Comparison of ENCODE assay signal across 20 mouse cellular contexts in the genomic region with DNA sequence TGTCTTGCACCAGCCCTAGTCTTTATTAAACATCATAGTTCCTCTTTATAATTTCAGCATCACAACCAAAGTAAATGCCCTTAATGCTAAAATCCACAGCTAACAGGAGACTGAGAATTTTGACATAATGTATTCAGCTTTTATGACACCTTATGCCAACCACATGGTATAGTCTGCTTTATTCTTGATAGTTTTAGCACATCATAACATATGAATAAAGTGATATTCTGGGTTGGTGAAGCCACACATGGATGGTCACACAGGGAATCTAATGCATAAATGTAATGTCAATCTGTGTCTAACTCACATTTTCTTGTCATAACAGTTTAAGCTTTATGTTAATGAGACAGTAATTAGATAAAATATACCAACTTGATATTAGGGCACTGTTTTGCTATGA.
A peak's percentile ranks its signal among the peaks of the same experiment; 100 is the strongest.
DNase-seq lines count a peak whose midpoint lies in the region; ATAC-seq lines count a peak whose summit lies in the region.
"Had no signal": no experiment of that assay in that cellular context is flagged by ENCODE, and none has a peak within 500 bp of the region (broad histone marks: within the 10 kb centered on the region; RNA-seq: fewer than 3 reads in every experiment).

No protein-coding gene starts in this region.

- H3K27me3 ChIP-seq in forebrain, embryonic 14.5 days (replicated peaks; ENCODE audit: control insufficient read depth, insufficient read depth, low read length), result no peaks in the 10 kb centered on the region
- H3K27me3 ChIP-seq in forebrain, embryonic 12.5 days, result no peaks in the 10 kb centered on the region
- no peaks in the 10 kb centered on the region for H3K27me3 ChIP-seq in forebrain, embryonic 16.5 days (replicated peaks; ENCODE audit: control insufficient read depth, insufficient read depth, low read length)
- H3K27me3 ChIP-seq: embryonic facial prominence, embryonic 13.5 days; embryonic facial prominence, embryonic 15.5 days had no signal

- peak; percentile 71; the same call in 1 of the 2 replicates for ATAC-seq in forebrain, embryonic 14.5 days
- no peak for ATAC-seq in forebrain, embryonic 12.5 days (ENCODE audit: low FRiP score)
- ATAC-seq in frontal cortex, adult (ENCODE audit: low TSS enrichment), result peak; percentile 70; the same call in 1 of the 2 replicates
- ATAC-seq in forebrain, embryonic 16.5 days, result peak; percentile 75

- no peak overlapping the region for H3K27ac ChIP-seq in forebrain, embryonic 14.5 days (ENCODE audit: low read depth, low read length)
- no peak overlapping the region for H3K27ac ChIP-seq in forebrain, embryonic 12.5 days
- no peak overlapping the region for H3K27ac ChIP-seq in forebrain, embryonic 16.5 days (ENCODE audit: low read length)
- H3K27ac ChIP-seq: embryonic facial prominence, embryonic 13.5 days; embryonic facial prominence, embryonic 15.5 days; gastrocnemius, adult 2 months had no signal

- no peak overlapping the region for H3K4me3 ChIP-seq in forebrain, embryonic 14.5 days (ENCODE audit: low read depth, low read length)
- H3K4me3 ChIP-seq in forebrain, embryonic 12.5 days (replicated peaks), result no peak overlapping the region
- no peak overlapping the region for H3K4me3 ChIP-seq in forebrain, embryonic 16.5 days (replicated peaks; ENCODE audit: low read length)
- H3K4me3 ChIP-seq: embryonic facial prominence, embryonic 13.5 days; embryonic facial prominence, embryonic 15.5 days; erythroblast, embryonic 14.5 days; gastrocnemius, adult 2 months had no signal

- no peaks in the 10 kb centered on the region for H3K36me3 ChIP-seq in forebrain, embryonic 14.5 days (ENCODE audit: control insufficient read depth, insufficient read depth, low read length)
- no peaks in the 10 kb centered on the region for H3K36me3 ChIP-seq in forebrain, embryonic 12.5 days (replicated peaks)
- no peaks in the 10 kb centered on the region for H3K36me3 ChIP-seq in forebrain, embryonic 16.5 days (ENCODE audit: control insufficient read depth, insufficient read depth)
- H3K36me3 ChIP-seq: embryonic facial prominence, embryonic 13.5 days; embryonic facial prominence, embryonic 15.5 days had no signal

- H3K4me2 ChIP-seq in forebrain, embryonic 14.5 days (ENCODE audit: low read length), result no peak overlapping the region
- H3K4me2 ChIP-seq in forebrain, embryonic 12.5 days, result no peak overlapping the region
- H3K4me2 ChIP-seq in forebrain, embryonic 16.5 days (ENCODE audit: low read length), result no peak overlapping the region
- H3K4me2 ChIP-seq: embryonic facial prominence, embryonic 13.5 days; embryonic facial prominence, embryonic 15.5 days had no signal

- no peaks in the 10 kb centered on the region for H3K9me3 ChIP-seq in forebrain, embryonic 14.5 days (replicated peaks; ENCODE audit: control insufficient read depth, low read length)
- H3K9me3 ChIP-seq in forebrain, embryonic 12.5 days, result no peaks in the 10 kb centered on the region
- H3K9me3 ChIP-seq in forebrain, embryonic 16.5 days (ENCODE audit: control insufficient read depth, low read length), result no peaks in the 10 kb centered on the region
- H3K9me3 ChIP-seq: embryonic facial prominence, embryonic 13.5 days; embryonic facial prominence, embryonic 15.5 days had no signal

- H3K9ac ChIP-seq in forebrain, embryonic 14.5 days (ENCODE audit: low read length), result no peak overlapping the region
- H3K9ac ChIP-seq in forebrain, embryonic 12.5 days, result no peak overlapping the region
- no peak overlapping the region for H3K9ac ChIP-seq in forebrain, embryonic 16.5 days (replicated peaks; ENCODE audit: low read depth, low read length)
- H3K9ac ChIP-seq: embryonic facial prominence, embryonic 13.5 days; embryonic facial prominence, embryonic 15.5 days had no signal

- no peaks in the 10 kb centered on the region for H3K4me1 ChIP-seq in forebrain, embryonic 14.5 days (ENCODE audit: control insufficient read depth, insufficient read depth, low read length)
- no peaks in the 10 kb centered on the region for H3K4me1 ChIP-seq in forebrain, embryonic 12.5 days
- H3K4me1 ChIP-seq in forebrain, embryonic 16.5 days (replicated peaks; ENCODE audit: control insufficient read depth, insufficient read depth, low read length), result peaks cover 4% of the 10 kb centered on the region; the same call in 1 of the 2 replicates
- H3K4me1 ChIP-seq: embryonic facial prominence, embryonic 13.5 days; embryonic facial prominence, embryonic 15.5 days had no signal

- peak; percentile 39 for DNase-seq in forebrain, embryonic 14.5 days (ENCODE audit: low spot score)
- no peak for DNase-seq in frontal cortex, postnatal 36 days (ENCODE audit: low spot score in 2 of 2)
- DNase-seq in cerebellum, postnatal 4 days (ENCODE audit: low spot score in 2 of 2), result no peak
- DNase-seq in kidney, adult 18-20 months, result no peak
- DNase-seq: adrenal gland, adult 2 months; adrenal gland, postnatal 10 days; adrenal gland, postnatal 25 days; cerebellum, adult 11-12 months; cerebellum, adult 2 months; cerebellum, adult 9-10 months; cerebellum, postnatal 10 days; cerebellum, postnatal 25 days; embryo, embryonic 11 days; gastrocnemius, adult 2 months had no signal
